Mouse (Mus musculus): ENCODE data around the gene Vamp3. TPM values are rescaled to one million over a fixed set of nuclear protein-coding genes. Genes with fewer than 3 reads are reported as not detected.

Vamp3 gene
- polyA plus RNA-seq, 1 experiment = 4.1 TPM

DNA sequence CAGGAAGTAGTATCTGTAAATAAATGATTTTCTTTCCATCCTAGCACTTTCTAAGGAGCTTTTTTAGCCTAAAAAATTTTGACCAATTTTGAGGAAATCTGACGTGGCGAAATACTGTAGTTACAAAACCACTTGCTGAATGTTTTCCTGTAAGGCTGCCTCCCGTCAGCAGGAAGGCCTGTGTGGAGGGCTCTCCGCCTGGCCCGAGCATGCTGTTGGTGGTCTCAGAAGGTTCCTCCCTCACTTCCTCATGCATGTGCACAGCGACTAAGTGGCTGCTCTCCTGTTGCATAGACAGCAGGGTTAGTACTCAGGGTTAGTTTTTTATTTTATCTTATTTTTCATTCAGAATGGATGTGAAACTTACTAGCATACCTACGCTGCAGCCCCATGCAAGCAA lies 13.2 kb upstream of the Vamp3 start:
- TF ChIP-seq GATA1 (IDR thresholded peaks at IDR 0.05; ENCODE audit: low read length) = no peak

DNA sequence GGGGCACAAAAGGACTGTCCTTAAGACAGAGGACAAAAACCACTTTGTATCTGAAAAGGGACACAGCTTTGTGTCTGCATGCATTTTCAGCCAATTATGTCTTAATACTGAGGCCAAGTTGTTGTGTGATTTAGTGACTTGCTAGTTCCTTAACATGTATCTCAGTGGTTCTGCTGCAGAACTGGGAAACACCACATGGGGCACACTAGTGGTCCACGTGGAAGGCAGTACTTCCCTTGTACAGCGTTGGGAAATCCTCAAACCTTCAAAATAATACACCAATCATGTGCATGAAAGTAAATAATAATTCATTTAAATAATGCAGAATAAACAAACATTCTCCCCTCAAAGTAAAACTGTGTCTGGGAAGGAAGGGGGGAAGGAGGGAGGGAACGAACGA lies 11.0 kb upstream of the Vamp3 start:
- no peak for TF ChIP-seq GATA1 (IDR thresholded peaks at IDR 0.05; ENCODE audit: low read length)

DNA sequence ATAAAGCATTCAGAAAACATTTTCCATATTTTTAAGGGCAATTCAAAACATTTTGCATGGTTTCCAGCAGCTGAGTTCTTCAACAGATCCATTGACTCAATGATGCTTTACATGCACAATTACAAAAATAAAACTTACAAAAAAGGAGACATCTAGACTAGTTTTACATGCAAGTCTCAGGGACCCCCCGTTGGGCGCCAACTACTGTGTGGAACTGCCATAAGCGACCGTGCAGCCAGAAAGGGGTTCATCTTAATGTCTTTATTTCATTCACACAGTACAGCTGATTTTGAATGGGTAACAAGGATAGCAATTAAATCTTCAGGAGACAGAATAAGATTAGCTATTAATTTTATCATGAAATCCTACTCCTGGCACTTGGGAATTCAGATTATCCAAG lies 1.8 kb upstream of the Vamp3 start:
- TF ChIP-seq GATA1 (IDR thresholded peaks at IDR 0.05; ENCODE audit: low read length) = no peak

DNA sequence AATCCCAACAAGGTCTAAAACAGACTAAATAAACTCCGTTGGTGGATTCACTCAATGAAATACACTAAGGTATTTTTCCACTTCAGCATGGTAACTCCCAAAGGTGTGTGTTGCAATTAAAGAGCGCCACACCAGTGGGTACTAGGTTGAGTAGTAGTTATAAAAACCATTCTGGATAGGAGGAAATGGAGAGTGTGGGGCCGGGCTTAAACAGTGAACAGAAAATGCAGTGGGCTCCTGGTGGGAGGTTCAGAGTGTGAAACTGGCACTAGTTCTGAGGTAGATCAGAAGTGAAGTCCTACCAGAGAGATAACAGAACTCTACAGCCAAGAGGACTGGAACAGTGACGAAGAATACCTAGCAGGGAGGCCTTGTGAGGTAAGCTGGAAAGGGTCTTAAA lies 871 bp upstream of the Vamp3 start:
- no peak for TF ChIP-seq GATA1 (IDR thresholded peaks at IDR 0.05; ENCODE audit: low read length)

DNA sequence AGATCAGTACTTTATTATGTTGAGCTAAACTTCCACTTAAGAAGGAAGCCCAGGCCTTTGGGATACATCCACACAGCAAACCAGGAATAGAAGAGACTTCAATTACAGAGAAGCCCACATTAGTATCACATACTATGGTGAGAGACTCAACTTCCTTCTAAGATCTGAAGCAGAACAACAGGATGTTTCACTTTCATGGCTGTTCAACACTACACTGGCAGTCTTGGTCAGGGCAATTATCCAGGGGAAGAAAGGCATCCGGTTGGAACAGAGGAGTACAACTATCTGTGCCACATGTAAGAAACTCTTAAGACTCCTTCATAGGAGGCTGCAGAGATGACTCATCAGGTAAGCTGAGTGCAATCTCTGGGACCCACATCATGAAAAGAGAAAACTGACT lies 6.6 kb downstream of the Vamp3 start:
- TF ChIP-seq GATA1 (IDR thresholded peaks at IDR 0.05; ENCODE audit: low read length) = no peak

DNA sequence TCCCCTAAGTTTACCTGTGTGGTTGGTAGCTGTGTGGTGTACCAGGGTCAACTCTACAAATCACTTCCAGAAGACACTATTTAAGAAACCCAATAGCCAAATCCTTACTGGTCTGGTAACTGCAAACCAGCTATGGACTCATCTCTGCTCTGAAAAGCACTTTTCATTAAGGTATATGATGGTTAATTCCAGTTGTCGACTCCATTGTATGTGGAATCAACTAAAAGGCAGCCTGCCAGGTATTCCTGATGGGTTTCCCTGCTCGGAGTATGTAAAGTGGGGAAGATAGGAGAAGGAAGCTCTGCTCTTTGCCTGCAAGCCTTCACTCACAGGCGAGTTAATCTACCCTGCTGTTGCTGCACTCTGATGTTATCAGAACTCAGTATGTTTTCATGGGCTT lies 11.2 kb downstream of the Vamp3 start:
- no peak for TF ChIP-seq GATA1 (IDR thresholded peaks at IDR 0.05; ENCODE audit: low read length)

DNA sequence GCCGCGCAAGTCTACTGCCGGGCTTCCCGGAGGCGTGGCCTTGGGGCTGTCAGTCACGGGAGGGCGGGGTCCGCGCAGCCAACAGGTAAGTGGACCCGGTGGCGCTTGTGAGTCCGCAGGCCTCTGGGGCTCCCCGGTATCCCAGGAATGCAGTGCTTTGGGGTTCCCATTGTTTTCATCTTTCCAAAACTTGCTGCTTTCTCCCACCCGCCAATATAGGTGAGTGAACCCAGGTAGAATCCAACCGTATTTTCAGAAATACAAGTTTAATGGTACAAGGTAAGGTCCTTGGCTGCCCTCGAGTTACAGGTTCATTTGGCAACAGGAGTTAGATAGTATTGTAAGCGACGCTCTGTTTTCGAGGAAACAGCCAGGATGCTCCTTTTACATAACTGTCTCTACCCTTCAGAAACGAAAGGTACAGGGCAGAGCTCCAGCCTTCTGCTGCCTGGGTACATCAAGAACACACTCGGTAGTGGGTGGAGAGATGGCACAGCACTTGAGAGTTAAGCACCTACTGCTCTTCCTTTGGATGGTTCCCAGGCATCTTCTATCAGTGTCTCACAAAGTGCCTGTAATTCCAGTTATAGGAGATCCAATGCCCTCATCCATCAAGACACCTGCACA lies 12.7 kb downstream of the Vamp3 start:
- TF ChIP-seq GATA1 (IDR thresholded peaks at IDR 0.05; ENCODE audit: low read length) = no peak

DNA sequence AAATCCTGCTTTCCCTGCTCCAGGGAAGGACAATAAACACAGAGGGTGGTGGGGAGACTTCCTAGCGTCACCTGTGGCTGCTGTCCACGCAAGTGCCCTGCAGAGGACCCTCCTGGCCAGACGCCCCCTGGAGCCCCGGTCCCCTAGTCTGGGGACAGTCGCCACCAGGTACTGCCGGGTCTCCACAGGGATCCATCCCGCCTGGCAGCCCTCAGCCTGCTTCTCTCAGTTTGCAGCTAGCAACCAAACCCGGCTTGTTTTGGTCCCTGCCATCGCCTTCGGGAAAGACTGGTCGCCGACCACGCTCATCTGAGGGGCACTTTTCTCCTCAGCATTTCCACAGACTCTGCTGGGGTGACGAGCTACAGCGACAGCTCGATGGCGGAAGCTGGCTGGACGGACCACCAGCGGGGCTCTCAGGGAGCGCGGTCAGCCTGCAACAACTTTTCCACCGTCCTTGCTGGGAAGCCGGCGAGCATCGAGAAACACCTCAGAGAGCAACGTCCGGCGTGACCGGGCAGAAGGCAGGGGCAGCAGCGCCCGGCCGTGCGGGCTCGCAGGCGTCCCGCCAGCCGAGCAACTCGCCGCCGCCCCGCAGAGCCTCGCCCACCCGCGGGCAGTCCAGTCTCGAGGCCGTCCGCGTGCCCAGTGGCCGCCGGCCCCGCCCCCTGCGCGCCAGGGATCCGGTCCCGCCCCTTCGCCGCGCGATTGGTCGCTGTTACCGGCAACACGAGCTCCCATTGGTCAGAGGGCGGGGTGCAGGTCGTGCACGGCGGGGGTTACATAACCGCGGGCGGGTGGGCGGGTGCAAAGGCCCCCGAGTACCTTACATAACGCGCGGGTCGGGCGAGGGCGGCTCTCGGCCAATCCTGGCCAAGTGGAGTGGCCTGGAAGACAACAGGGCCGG lies 13.5 kb downstream of the Vamp3 start, which contains the start of gene Per3:
Gene Per3 (minus strand): TSS at position 629 of the 907 bp plus-strand sequence.
- no peak for TF ChIP-seq GATA1 (IDR thresholded peaks at IDR 0.05; ENCODE audit: low read length)

DNA sequence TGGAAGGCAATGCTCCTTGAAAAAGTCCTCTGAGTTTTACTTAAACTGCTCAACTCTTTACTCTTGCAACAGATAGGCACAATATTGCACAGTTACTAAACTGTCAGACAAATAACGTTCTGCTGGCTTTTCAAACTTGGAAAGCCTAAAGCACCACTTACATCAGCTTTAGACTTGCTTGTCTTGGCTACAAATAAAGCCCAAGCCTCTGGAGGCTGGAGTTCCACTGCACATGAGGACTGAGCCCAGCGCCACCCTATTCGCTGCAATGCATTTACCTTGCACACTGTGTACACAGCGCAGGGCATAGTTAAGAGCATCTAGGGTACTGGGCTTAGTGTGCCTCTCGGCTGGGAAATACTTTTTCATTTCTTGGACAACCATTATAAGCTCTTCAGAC lies 14.5 kb downstream of the Vamp3 start:
- no peak for TF ChIP-seq GATA1 (IDR thresholded peaks at IDR 0.05; ENCODE audit: low read length)

DNA sequence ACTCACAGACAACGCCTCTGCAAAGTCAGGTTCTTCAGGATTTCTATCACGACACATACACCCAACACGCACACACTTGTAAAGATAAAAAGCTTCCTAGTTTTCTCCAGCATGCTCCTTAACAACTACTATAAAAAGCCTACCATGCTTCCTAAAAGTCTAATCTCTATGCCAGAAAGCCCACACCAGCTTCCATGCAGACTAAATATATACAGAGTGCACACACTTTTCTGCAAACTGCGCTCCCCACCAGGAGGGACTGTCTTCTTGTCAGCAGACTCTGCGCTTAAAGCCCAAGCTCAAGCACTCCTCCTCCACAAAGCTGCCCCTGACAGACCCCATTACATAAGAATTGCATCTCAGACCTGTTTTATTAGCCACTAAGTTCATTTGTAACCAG lies 16.3 kb downstream of the Vamp3 start:
- no peak for TF ChIP-seq GATA1 (IDR thresholded peaks at IDR 0.05; ENCODE audit: low read length)

DNA sequence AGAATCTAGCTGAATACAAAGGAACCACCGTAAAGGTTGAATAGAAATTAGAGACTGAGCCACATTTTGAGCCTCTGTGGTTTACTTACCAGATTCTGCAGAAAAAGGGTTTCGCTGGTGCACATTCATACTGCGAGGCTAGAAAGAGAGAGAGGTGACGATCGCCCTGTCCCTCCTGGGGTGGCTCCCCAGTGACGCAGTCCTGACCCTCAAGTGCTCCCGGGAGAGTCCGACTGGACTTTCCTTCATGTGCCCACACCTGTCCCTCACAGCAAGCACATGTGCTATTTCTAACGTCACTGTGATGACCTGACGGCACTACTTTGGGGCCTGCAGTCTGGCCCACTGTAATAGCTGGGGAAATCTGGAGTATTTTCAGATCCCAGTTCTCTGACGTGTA lies 20.0 kb downstream of the Vamp3 start:
- TF ChIP-seq GATA1 (IDR thresholded peaks at IDR 0.05; ENCODE audit: low read length) = no peak

DNA sequence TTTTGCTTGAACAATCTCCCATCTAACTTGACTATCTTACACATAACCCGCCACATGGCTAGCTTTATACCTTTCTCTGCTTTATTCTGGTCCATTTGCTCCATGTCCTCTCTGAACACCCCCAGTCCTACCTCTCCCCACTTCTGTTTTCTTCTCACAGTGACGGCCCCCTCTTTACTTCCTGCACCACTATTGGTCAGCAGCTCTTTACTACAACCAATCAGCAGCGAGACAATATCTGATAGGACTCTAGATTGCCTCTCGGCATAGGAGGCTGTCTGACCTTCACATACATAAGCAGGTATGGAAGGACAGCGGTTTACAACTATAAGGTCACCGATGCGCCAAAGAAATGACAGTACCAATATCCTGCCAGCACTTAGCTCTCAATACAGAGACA lies 21.2 kb downstream of the Vamp3 start:
- TF ChIP-seq GATA1 (IDR thresholded peaks at IDR 0.05; ENCODE audit: low read length) = no peak

DNA sequence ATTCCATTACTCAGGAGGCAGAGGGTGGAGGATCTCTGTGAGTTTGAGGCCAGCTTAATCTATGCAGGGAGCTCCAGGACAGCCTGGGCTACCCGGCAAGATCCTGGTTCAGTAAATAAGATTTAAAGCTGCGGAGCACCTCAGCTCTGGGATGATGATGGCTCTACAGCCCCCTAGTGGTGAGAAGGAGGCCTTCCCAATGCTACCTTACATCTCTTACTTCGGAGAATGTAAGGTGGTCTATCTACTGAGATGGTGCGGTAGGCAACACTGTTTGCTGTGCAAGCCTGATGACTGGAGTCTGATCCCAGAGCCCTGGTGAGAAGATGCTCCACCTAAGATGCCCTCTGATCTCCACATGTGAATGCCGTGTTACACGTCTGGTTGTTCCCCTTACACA lies 30.8 kb downstream of the Vamp3 start:
- TF ChIP-seq GATA1 (IDR thresholded peaks at IDR 0.05; ENCODE audit: low read length) = no peak

DNA sequence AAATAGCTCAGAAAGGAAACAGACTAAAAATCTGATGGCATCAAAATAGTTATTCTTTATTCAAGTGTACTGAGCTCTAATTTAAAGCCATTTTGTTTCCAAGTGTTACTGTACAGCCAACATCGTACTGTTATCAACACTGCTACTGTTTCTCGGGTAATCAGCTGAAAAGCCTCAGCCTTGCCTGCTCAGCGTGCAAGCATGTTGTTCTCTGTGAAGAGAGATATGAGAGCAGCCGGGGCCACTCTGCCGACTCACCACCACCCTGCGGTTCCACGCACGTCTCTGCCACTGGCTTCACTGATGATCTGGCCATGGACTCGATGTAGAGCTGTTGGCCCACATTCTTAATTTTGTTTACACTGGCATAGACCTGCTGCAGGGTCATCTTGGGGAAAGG lies 33.6 kb downstream of the Vamp3 start:
- no peak for TF ChIP-seq GATA1 (IDR thresholded peaks at IDR 0.05; ENCODE audit: low read length)

DNA sequence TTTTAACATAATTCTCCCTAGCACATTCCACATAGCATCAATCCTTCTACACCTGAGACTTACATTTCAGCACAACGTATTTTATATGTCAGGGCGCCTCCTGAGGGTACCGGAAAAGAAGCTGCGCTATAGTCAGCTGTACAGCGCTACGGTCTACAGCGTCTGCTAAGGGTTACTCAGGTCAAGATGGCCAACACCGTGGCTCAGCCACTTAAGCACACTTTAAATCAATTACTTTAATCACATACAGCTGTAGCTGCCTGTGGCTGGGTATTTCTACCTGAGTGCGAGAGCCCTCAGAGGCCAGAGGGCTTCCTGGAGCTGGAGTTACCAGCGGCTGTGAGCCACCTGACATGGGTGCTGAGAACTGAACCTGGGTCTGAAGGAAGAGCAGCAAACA lies 41.8 kb downstream of the Vamp3 start:
- no peak for TF ChIP-seq GATA1 (IDR thresholded peaks at IDR 0.05; ENCODE audit: low read length)

DNA sequence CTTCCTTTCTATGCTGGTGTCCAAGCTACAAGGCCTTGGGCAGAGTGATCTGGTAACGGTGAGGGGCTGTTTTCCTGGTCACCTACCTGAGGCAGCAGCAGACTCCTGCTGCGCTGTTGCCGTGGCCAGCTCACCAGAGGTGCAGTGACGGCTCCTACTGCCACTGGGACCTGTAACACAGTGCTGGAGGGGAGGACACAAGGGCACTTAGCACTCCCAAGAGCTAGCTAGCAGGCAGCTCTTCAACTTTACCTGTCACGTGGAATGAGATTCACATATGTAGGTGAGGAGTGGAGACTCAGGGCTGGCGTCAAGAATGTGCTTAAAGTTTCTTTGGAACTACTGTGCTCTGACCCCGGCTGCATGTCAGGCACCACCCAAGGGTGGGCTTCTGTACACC lies 47.4 kb downstream of the Vamp3 start:
- no peak for TF ChIP-seq GATA1 (IDR thresholded peaks at IDR 0.05; ENCODE audit: low read length)

DNA sequence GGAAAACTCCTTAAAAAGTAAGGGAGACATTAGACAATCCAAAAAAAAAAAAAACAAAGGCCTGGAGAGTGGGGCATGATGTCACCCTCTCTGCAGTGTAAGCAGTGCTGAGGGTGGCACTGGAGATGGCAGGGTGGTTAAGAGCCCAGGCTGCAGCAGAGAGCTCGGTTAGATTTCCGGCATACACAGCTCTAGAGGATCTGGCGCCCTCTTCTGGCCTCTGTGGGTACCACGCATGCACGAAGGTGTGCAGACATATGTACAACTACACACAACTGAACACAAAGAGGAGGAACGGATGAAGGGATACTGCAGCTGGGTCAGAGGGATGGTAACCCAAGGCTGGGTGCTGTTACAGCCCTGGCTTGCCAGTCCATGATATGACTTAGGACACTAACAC lies 50.8 kb downstream of the Vamp3 start:
- TF ChIP-seq GATA1 (IDR thresholded peaks at IDR 0.05; ENCODE audit: low read length) = no peak
